Mouse (Mus musculus) lung, postnatal 0 days (tissue): Measurements from ENCODE around the gene Tmem233.

Source experiments
- CTCF ChIP-seq: IDR thresholded peaks from 2 replicates; pipeline ENCODE4 v1.5.1; 2016; ENCODE audit warnings: antibody characterized with exemption, mild to moderate bottlenecking
- EP300 ChIP-seq: IDR thresholded peaks from 2 replicates; pipeline ENCODE4 v1.6.1; 2016; ENCODE audit warnings: antibody characterized with exemption, mild to moderate bottlenecking, control low read depth

GRCm38 (mm10) chr5:116018196-116018595 lies 64.8 kb downstream of the Tmem233 start:
- no peak for TF ChIP-seq CTCF
- no peak for TF ChIP-seq EP300
